Mouse (Mus musculus): Measurements from ENCODE around the gene Tmed8.

DNA sequence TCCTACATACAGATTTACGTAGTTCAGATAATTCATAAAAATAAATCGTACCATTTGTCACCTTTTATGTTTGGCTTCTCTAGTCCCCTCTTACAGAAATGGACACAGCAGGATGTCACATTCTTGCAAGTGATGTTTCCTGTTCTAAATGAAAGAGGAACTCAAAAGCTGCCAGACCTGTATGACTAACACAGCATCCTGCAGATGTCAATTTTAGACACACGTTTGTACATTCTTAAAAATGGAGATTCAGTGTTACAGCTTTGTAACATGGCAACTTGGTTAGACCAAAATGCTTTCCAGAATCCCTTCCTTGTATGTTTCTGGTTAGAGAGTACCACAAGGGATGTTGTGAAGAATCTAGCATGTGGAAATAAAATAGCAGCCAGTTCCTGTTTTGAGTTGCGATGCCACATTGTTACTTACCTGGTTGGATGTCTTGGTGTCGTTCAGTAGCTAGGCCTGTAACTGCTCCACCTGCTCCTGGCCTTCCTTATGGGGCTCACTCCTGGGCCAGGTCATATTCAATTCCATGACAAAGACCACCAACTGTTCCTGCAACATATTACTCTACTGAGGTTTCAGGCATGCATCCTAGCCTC lies 36.7 kb upstream of the Tmed8 start:
- no peak for TF ChIP-seq CTCF (IDR thresholded peaks at IDR 0.05; ENCODE audit: control insufficient read depth, insufficient read depth, insufficient replicate concordance, low read depth, low read length)
- TF ChIP-seq POLR2A (IDR thresholded peaks at IDR 0.05; ENCODE audit: control insufficient read depth, low read depth, low read length), result no peak
